Mouse (Mus musculus) intestine, postnatal 0 days (tissue): ENCODE data around the gene Trappc3l. TPM values are rescaled to one million over a fixed set of nuclear protein-coding genes. Genes with fewer than 3 reads are reported as not detected.

Experiments
- ATAC-seq: fragments of 200-750 bp; cut with Nextera tagmentation; 2 replicates; pipeline ENCODE4 v1.8.0; 2017; ENCODE audit warnings: mild to moderate bottlenecking, moderate TSS enrichment, moderate library complexity
- H3K27ac ChIP-seq: fragments of 300-500 bp; sonication (generic); 2 replicates; pipeline ENCODE4 v1.5.1; 2014; ENCODE audit warnings: mild to moderate bottlenecking, low read depth, low read length, moderate library complexity
- H3K27me3 ChIP-seq: fragments of 300-500 bp; sonication (generic); replicated peaks from 2 replicates; pipeline ENCODE4 v1.6.1; 2014; ENCODE audit warnings: low read length, mixed read lengths; ENCODE audit not compliant: control insufficient read depth, insufficient read depth
- H3K36me3 ChIP-seq: fragments of 300-500 bp; sonication (generic); 2 replicates; pipeline ENCODE4 v1.6.1; 2014; ENCODE audit warnings: mild to moderate bottlenecking, moderate library complexity; ENCODE audit not compliant: control insufficient read depth, insufficient read depth
- H3K4me1 ChIP-seq: fragments of 300-500 bp; sonication (generic); replicated peaks from 2 replicates; pipeline ENCODE4 v1.6.1; 2014; ENCODE audit warnings: antibody characterized with exemption, low read length, mixed read lengths; ENCODE audit not compliant: control insufficient read depth, insufficient read depth
- H3K4me2 ChIP-seq: fragments of 300-500 bp; sonication (generic); replicated peaks from 2 replicates; pipeline ENCODE4 v1.6.1; 2014; ENCODE audit warnings: low read depth, mild to moderate bottlenecking, moderate library complexity
- H3K4me3 ChIP-seq: fragments of 300-500 bp; sonication (generic); 2 replicates; pipeline ENCODE4 v1.5.1; 2014; ENCODE audit warnings: low read depth, low read length
- H3K9ac ChIP-seq: fragments of 300-500 bp; sonication (generic); 2 replicates; pipeline ENCODE4 v1.6.1; 2014; ENCODE audit warnings: mild to moderate bottlenecking, low read depth, low read length
- H3K9me3 ChIP-seq: fragments of 300-500 bp; sonication (generic); 2 replicates; pipeline ENCODE4 v1.6.1; 2016; ENCODE audit warnings: mixed run types; ENCODE audit not compliant: control insufficient read depth
- CTCF ChIP-seq: sonication (generic); IDR thresholded peaks from 2 replicates; pipeline ENCODE4 v1.5.1; 2016; ENCODE audit warnings: low read depth, mild to moderate bottlenecking, control low read depth, antibody characterized with exemption, moderate library complexity
- WGBS: fragments of 180-500 bp; shearing (Covaris S2); extraction: QIAGEN DNeasy Blood & Tissue Kit; methylation state at CpG from one replicate; pipeline ENCODE4 v1.1.7; 2014; 5-methylcytosine and 5-hydroxymethylcytosine counted together
- polyA plus RNA-seq: library from polyadenylated mRNA; unstranded; fragments of >200 nt; fragmentation: Nextera tagmentation; extraction: Ambion mirVana; gene quantifications from 2 replicates; pipeline ENCODE4 v1.2.1, GENCODE M21; 2015

Gene Trappc3l
- polyA plus RNA-seq, 1 experiment from 2014 or later = not detected

GRCm38 (mm10) chr10:34088515-34088914 lies 51.1 kb downstream of the Trappc3l start:
- Histone ChIP-seq H3K4me3 (no peak overlapping the region), H3K4me1 (no peaks in the 10 kb centered on the region), H3K36me3 (no peaks in the 10 kb centered on the region), H3K9ac (no peak overlapping the region), H3K27ac (no peak overlapping the region), H3K27me3 (no peaks in the 10 kb centered on the region), H3K9me3 (no peaks in the 10 kb centered on the region), H3K4me2 (no peak overlapping the region)
- ATAC-seq = no peak
- no peak for TF ChIP-seq CTCF
- WGBS = 79% methylated on average over 2 of the region's 2 CpGs

GRCm38 (mm10) chr10:34089517-34089916 lies 52.1 kb downstream of the Trappc3l start:
- Histone ChIP-seq H3K4me1 (no peaks in the 10 kb centered on the region), H3K36me3 (no peaks in the 10 kb centered on the region), H3K9me3 (no peaks in the 10 kb centered on the region), H3K27me3 (no peaks in the 10 kb centered on the region), H3K9ac (no peak overlapping the region), H3K4me2 (no peak overlapping the region), H3K27ac (no peak overlapping the region), H3K4me3 (no peak overlapping the region)
- TF ChIP-seq CTCF = no peak
- 64% methylated on average over 3 of the region's 3 CpGs for WGBS
- no peak for ATAC-seq

DNA sequence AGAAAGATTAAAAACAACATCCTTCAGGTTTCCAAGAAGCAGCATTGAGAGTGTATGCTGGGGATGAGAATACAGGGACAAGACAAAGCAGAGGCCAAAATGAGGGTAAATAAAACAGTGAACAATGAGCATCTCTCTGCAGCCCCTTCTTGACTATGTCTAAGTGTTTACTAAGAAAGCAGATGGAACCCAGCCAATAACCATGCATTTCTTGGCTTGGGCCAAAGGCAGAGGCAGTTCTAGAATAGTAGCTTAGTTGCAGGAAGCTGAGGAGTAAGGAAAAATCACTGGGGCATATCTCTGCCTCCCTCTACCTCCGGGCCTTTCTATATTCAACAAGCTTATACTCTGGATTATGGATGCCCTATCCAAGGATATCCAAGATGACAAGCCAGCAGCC lies 53.1 kb downstream of the Trappc3l start:
- H3K36me3 ChIP-seq = no peaks in the 10 kb centered on the region
- H3K9me3 ChIP-seq = no peaks in the 10 kb centered on the region
- no peak overlapping the region for H3K9ac ChIP-seq
- H3K4me3 ChIP-seq = no peak overlapping the region
- H3K27me3 ChIP-seq = no peaks in the 10 kb centered on the region
- ATAC-seq = no peak
- H3K4me2 ChIP-seq = no peak overlapping the region
- no peaks in the 10 kb centered on the region for H3K4me1 ChIP-seq
- WGBS = 63% methylated on average over 1 of the region's 1 CpGs
- H3K27ac ChIP-seq = no peak overlapping the region
- no peak for TF ChIP-seq CTCF

DNA sequence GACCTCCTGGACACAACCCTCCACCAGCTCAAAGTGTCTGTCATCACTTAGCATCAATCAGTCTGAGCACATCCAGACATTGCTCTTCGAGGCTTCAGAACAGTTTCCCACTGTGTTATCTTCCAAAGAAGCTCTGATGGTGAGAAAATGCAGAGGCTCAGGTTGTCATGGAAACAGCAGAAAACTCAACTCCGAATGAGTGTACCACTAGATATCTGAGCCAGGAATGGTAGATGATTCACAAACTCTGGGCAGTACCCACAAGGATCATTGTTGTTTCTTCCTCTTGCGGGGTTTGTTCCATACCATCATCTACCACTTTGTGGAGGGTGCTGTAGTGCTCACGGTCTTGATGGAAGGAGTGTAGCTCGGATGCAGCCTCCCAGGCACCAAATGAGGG lies 54.5 kb downstream of the Trappc3l start:
- Histone ChIP-seq H3K9ac (no peak overlapping the region), H3K9me3 (no peaks in the 10 kb centered on the region), H3K4me2 (no peak overlapping the region), H3K4me3 (no peak overlapping the region), H3K4me1 (no peaks in the 10 kb centered on the region), H3K27ac (no peak overlapping the region), H3K27me3 (no peaks in the 10 kb centered on the region), H3K36me3 (no peaks in the 10 kb centered on the region)
- ATAC-seq = no peak
- no peak for TF ChIP-seq CTCF
- WGBS = 59% methylated on average over 5 of the region's 5 CpGs

DNA sequence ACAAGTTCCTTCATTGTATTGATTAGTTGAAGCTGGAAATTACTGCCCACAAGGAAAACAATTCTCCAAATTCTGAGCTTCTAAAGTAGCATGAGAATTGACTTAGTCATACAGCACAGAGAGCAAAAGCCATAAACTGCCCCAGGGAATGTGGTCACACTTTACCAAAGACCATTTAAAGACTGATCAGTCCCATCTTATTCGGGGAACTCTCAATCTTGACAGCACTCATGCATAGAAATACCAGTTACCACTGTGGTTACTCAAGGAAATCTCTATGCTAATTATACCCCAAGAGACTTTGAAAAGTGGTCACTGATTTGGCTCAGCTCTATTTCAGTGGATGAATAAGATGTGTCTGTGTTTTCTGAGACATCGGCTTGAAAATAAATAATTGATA lies 57.8 kb downstream of the Trappc3l start:
- H3K27me3 ChIP-seq = no peaks in the 10 kb centered on the region
- H3K27ac ChIP-seq = no peak overlapping the region
- WGBS = 77% methylated on average over 2 of the region's 2 CpGs
- H3K4me1 ChIP-seq = no peaks in the 10 kb centered on the region
- H3K36me3 ChIP-seq = no peaks in the 10 kb centered on the region
- ATAC-seq = no peak
- H3K4me3 ChIP-seq = no peak overlapping the region
- no peaks in the 10 kb centered on the region for H3K9me3 ChIP-seq
- TF ChIP-seq CTCF = no peak
- no peak overlapping the region for H3K9ac ChIP-seq
- peak overlapping the region; percentile 13; the same call in 1 of the 2 replicates for H3K4me2 ChIP-seq

DNA sequence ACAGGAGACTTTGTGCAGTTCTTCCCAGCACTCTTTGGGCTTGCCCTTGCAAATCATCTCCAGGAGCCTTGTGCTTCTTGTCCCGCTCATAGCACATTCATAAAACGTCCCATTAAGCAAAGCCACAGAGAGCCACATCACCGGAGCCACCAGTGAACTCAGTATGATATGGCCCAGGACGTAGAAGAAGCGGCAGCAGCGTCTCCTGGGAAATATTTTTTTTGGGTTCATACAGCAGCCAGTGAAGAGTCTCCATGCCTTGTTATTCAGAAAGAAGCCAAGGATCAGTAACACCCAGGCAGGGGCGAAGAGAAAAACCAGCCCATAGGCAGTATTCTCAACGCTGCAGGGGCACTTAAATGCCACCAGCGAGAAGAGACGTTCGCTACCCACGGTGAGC lies 58.6 kb downstream of the Trappc3l start:
- Histone ChIP-seq H3K27me3 (no peaks in the 10 kb centered on the region), H3K27ac (peak overlapping the region; percentile 46; the same call in 1 of the 2 replicates), H3K9me3 (no peaks in the 10 kb centered on the region), H3K4me3 (peak overlapping the region; percentile 4), H3K9ac (0 out of 2 replicates have a peak overlapping the region, but pooled peaks have one; percentile 31), H3K4me2 (peak overlapping the region; percentile 57), H3K36me3 (no peaks in the 10 kb centered on the region), H3K4me1 (no peaks in the 10 kb centered on the region)
- no peak for ATAC-seq
- 52% methylated on average over 12 of the region's 12 CpGs for WGBS
- no peak for TF ChIP-seq CTCF

DNA sequence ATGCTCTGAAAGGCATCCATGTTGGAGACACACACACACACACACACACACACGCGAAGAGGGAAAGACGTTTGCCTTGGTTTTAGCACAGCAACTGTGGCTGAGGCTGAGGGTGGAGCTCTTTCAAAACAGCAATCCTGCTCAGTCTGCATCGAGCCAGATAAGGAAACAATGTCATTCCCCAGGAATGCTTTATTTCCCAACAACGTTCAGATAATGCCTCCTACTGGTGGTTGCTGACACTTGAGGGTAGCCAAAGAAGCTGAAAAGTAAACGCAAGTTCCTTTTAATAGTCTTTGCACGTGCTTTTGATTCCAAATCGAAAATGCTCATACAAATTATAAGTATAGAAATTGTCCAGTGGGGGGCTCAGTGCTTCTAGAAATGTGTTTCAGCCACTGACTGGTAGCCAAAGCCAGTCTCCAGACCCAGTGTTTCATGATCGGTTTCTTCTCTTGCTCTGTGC lies 59.1 kb downstream of the Trappc3l start, which contains the start of gene Calhm5:
Gene Calhm5 (minus strand): TSS at position 102 of the 466 bp plus-strand sequence.
- H3K9me3 ChIP-seq = no peaks in the 10 kb centered on the region
- 8% methylated on average over 9 of the region's 9 CpGs for WGBS
- 0 out of 2 replicates have a peak within 1 kb of the TSS, but pooled peaks have one; percentile 31 for H3K9ac ChIP-seq
- peak within 1 kb of the TSS; percentile 4 for H3K4me3 ChIP-seq
- H3K27ac ChIP-seq = peak within 1 kb of the TSS; percentile 46; the same call in 1 of the 2 replicates
- ATAC-seq = peak; percentile 66
- no peaks in the 10 kb centered on the region for H3K36me3 ChIP-seq
- H3K27me3 ChIP-seq = no peaks in the 10 kb centered on the region
- no peaks in the 10 kb centered on the region for H3K4me1 ChIP-seq
- TF ChIP-seq CTCF = peak; percentile 79
- peak within 1 kb of the TSS; percentile 57 for H3K4me2 ChIP-seq
